Mouse (Mus musculus): ENCODE measurements at regions not wholly inside any gene's neighbourhood (a gene's known extent, or its start where the extent isn't known, plus 50 kb on each side); places are given as distances from the start of the nearest gene placed in this dataset.

DNA sequence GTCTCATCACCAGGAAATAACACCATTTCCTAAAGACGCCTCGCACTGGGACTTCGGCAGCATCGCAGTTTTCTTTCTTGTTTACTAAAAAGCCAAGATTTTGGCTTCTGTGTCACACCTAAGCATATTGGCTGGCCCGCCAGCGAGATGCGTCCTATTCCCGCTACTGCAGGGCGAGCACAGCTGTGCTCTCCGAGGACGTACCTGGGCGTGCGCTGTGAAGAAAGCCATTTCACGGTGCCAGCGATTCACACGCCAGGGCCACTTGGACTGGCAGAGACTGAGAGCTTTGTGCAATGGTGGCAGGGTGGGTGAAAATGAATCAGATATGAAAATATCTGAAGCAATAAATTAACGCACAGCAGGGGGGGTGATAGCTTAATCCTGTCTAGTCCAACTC lies 310.1 kb upstream of the Mgmt start:
- H3K36me3 ChIP-seq (ENCODE audit: control insufficient read depth, insufficient read depth), result no peaks in the 10 kb centered on the region
- no peak overlapping the region for H3K4me2 ChIP-seq (ENCODE audit: low read depth)
- H3K79me2 ChIP-seq (ENCODE audit: control insufficient read depth, insufficient read depth), result no peaks in the 10 kb centered on the region
- no peak overlapping the region for H3K4me3 ChIP-seq
- TF ChIP-seq MAX (IDR thresholded peaks at IDR 0.05; ENCODE audit: low read depth), result no peak
- no peak for TF ChIP-seq TCF3 (IDR thresholded peaks at IDR 0.05; ENCODE audit: insufficient read length, low read depth)
- TF ChIP-seq CEBPB (IDR thresholded peaks at IDR 0.05; ENCODE audit: insufficient read depth, poor library complexity, severe bottlenecking), result no peak
- TF ChIP-seq E2F4 (IDR thresholded peaks at IDR 0.05; ENCODE audit: insufficient read depth), result no peak
- TF ChIP-seq POLR2A (IDR thresholded peaks at IDR 0.05; ENCODE audit: insufficient read length, low read depth), result no peak
- no peak for TF ChIP-seq POLR2AphosphoS2 (IDR thresholded peaks at IDR 0.05; ENCODE audit: insufficient read length, low read depth)
- TF ChIP-seq USF1 (IDR thresholded peaks at IDR 0.05; ENCODE audit: low read depth), result no peak
- TF ChIP-seq TCF12 (IDR thresholded peaks at IDR 0.05; ENCODE audit: insufficient read depth, poor library complexity, severe bottlenecking), result no peak
- no peaks in the 10 kb centered on the region for H3K27me3 ChIP-seq (ENCODE audit: control insufficient read depth, insufficient read depth, insufficient read length)
- H3ac ChIP-seq (ENCODE audit: control insufficient read depth, insufficient read length), result no peak overlapping the region

DNA sequence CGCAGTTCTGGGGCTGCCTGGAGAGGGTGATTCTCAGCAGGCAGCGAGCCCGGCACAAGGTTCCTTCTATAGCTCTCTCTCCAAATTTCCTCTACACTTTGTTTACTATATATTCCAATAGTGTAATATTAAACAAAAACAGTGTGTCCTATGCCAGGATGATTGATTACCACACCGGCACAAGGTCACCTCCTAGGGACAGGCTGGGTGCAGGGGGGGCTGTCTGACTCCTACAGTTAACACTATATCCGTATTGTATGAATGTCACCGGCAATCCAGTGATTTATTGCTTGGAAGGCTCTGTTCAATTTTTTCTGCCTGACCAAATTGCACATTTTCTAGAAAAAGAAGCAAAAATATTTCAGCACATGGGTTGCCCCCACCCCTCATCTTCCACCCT lies 305.9 kb upstream of the Mgmt start:
- H3K27me3 ChIP-seq (ENCODE audit: control insufficient read depth, insufficient read depth, insufficient read length), result no peaks in the 10 kb centered on the region
- H3K4me3 ChIP-seq, result no peak overlapping the region
- H3K79me2 ChIP-seq (ENCODE audit: control insufficient read depth, insufficient read depth), result no peaks in the 10 kb centered on the region
- no peak for TF ChIP-seq TCF3 (IDR thresholded peaks at IDR 0.05; ENCODE audit: insufficient read length, low read depth)
- no peak for TF ChIP-seq POLR2AphosphoS2 (IDR thresholded peaks at IDR 0.05; ENCODE audit: insufficient read length, low read depth)
- H3K4me2 ChIP-seq (ENCODE audit: low read depth), result no peak overlapping the region
- H3ac ChIP-seq (ENCODE audit: control insufficient read depth, insufficient read length), result no peak overlapping the region
- H3K36me3 ChIP-seq (ENCODE audit: control insufficient read depth, insufficient read depth), result no peaks in the 10 kb centered on the region

- Histone ChIP-seq H3K79me2 (ENCODE audit: control insufficient read depth, insufficient read depth) (no peaks in the 10 kb centered on the region), H3K36me3 (ENCODE audit: control insufficient read depth, insufficient read depth) (no peaks in the 10 kb centered on the region), H3K4me3 (no peak overlapping the region), H3ac (ENCODE audit: control insufficient read depth, insufficient read length) (no peak overlapping the region), H3K4me2 (ENCODE audit: low read depth) (no peak overlapping the region), H3K27me3 (ENCODE audit: control insufficient read depth, insufficient read depth, insufficient read length) (no peaks in the 10 kb centered on the region)
- TF ChIP-seq POLR2AphosphoS2 (IDR thresholded peaks at IDR 0.05; ENCODE audit: insufficient read length, low read depth), result no peak
- no peak for TF ChIP-seq TCF12 (IDR thresholded peaks at IDR 0.05; ENCODE audit: insufficient read depth, poor library complexity, severe bottlenecking)
- TF ChIP-seq POLR2A (IDR thresholded peaks at IDR 0.05; ENCODE audit: insufficient read length, low read depth), result no peak
- TF ChIP-seq USF1 (IDR thresholded peaks at IDR 0.05; ENCODE audit: low read depth), result no peak
- TF ChIP-seq MAX (IDR thresholded peaks at IDR 0.05; ENCODE audit: low read depth), result no peak
- TF ChIP-seq TCF3 (IDR thresholded peaks at IDR 0.05; ENCODE audit: insufficient read length, low read depth), result no peak
- no peak for TF ChIP-seq SRF (IDR thresholded peaks at IDR 0.05; ENCODE audit: control insufficient read depth, insufficient read length, low read depth)
- no peak for TF ChIP-seq CEBPB (IDR thresholded peaks at IDR 0.05; ENCODE audit: insufficient read depth, poor library complexity, severe bottlenecking)
- no peak for TF ChIP-seq MYOD1 (IDR thresholded peaks at IDR 0.05; ENCODE audit: control insufficient read depth in 1 of 3, insufficient read length in 2 of 3, low read depth in 2 of 3)
- TF ChIP-seq E2F4 (IDR thresholded peaks at IDR 0.05; ENCODE audit: insufficient read depth), result no peak
- no peak for TF ChIP-seq MYOG (IDR thresholded peaks at IDR 0.05; ENCODE audit: control insufficient read depth in 1 of 3, insufficient read depth in 1 of 3, insufficient read length in 2 of 3, low read depth in 2 of 3)
- no peak for TF ChIP-seq REST (IDR thresholded peaks at IDR 0.05; ENCODE audit: insufficient read depth, insufficient read length)
These were observed 303.5 kb upstream of the Mgmt start for GRCm38 (mm10) chr7:136590947-136591346.

- Histone ChIP-seq H3K36me3 (ENCODE audit: control insufficient read depth, insufficient read depth) (no peaks in the 10 kb centered on the region), H3ac (ENCODE audit: control insufficient read depth, insufficient read length) (no peak overlapping the region), H3K79me2 (ENCODE audit: control insufficient read depth, insufficient read depth) (no peaks in the 10 kb centered on the region), H3K4me2 (ENCODE audit: low read depth) (no peak overlapping the region), H3K4me3 (no peak overlapping the region), H3K27me3 (ENCODE audit: control insufficient read depth, insufficient read depth, insufficient read length) (no peaks in the 10 kb centered on the region)
- TF ChIP-seq TCF12 (IDR thresholded peaks at IDR 0.05; ENCODE audit: insufficient read depth, poor library complexity, severe bottlenecking), result no peak
These were observed 286.9 kb upstream of the Mgmt start for GRCm38 (mm10) chr7:136607278-136608120.

DNA sequence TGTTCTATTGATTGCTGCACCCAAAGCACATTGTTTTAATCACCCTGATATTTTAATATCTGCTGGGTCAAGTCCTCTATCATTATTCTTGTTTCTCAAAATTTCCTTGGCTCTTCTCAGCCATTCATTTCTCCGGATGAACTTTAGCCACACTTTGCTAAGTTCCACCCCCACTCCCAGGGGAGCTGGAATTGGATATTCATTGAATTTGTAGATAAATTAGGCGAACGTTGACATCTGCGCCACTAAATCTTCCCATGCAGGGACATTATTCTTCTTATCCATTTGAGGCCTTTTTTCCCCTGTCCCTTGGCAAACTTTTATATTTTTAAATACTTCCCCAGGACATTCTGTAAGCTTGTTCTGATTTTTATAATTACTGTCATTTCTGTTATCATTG lies 280.9 kb upstream of the Mgmt start:
- Histone ChIP-seq H3K4me2 (ENCODE audit: low read depth) (no peak overlapping the region), H3K36me3 (ENCODE audit: control insufficient read depth, insufficient read depth) (no peaks in the 10 kb centered on the region), H3ac (ENCODE audit: control insufficient read depth, insufficient read length) (no peak overlapping the region), H3K27me3 (ENCODE audit: control insufficient read depth, insufficient read depth, insufficient read length) (no peaks in the 10 kb centered on the region), H3K4me3 (no peak overlapping the region), H3K79me2 (ENCODE audit: control insufficient read depth, insufficient read depth) (no peaks in the 10 kb centered on the region)
- no peak for TF ChIP-seq USF1 (IDR thresholded peaks at IDR 0.05; ENCODE audit: low read depth)

- no peak overlapping the region for H3ac ChIP-seq (ENCODE audit: control insufficient read depth, insufficient read length)
- H3K79me2 ChIP-seq (ENCODE audit: control insufficient read depth, insufficient read depth), result no peaks in the 10 kb centered on the region
- H3K36me3 ChIP-seq (ENCODE audit: control insufficient read depth, insufficient read depth), result no peaks in the 10 kb centered on the region
- H3K27me3 ChIP-seq (ENCODE audit: control insufficient read depth, insufficient read depth, insufficient read length), result no peaks in the 10 kb centered on the region
- TF ChIP-seq TCF3 (IDR thresholded peaks at IDR 0.05; ENCODE audit: insufficient read length, low read depth) (no peak), POLR2A (IDR thresholded peaks at IDR 0.05; ENCODE audit: insufficient read length, low read depth) (no peak), CEBPB (IDR thresholded peaks at IDR 0.05; ENCODE audit: insufficient read depth, poor library complexity, severe bottlenecking) (no peak), MYOG (IDR thresholded peaks at IDR 0.05; ENCODE audit: control insufficient read depth in 1 of 3, insufficient read depth in 1 of 3, insufficient read length in 2 of 3, low read depth in 2 of 3) (no peak), USF1 (IDR thresholded peaks at IDR 0.05; ENCODE audit: low read depth) (no peak), MYOD1 (IDR thresholded peaks at IDR 0.05; ENCODE audit: control insufficient read depth in 1 of 3, insufficient read length in 2 of 3, low read depth in 2 of 3) (no peak), SRF (IDR thresholded peaks at IDR 0.05; ENCODE audit: control insufficient read depth, insufficient read length, low read depth) (no peak), TCF12 (IDR thresholded peaks at IDR 0.05; ENCODE audit: insufficient read depth, poor library complexity, severe bottlenecking) (no peak), E2F4 (IDR thresholded peaks at IDR 0.05; ENCODE audit: insufficient read depth) (no peak), POLR2AphosphoS2 (IDR thresholded peaks at IDR 0.05; ENCODE audit: insufficient read length, low read depth) (no peak), REST (IDR thresholded peaks at IDR 0.05; ENCODE audit: insufficient read depth, insufficient read length) (no peak), MAX (IDR thresholded peaks at IDR 0.05; ENCODE audit: low read depth) (no peak)
- no peak overlapping the region for H3K4me2 ChIP-seq (ENCODE audit: low read depth)
- no peak overlapping the region for H3K4me3 ChIP-seq
These were observed 269.9 kb upstream of the Mgmt start for GRCm38 (mm10) chr7:136624496-136624895.

All from myocyte (in vitro differentiated cells).